Comparison of ENCODE assay signal across 8 mouse cellular contexts in the genomic region with DNA sequence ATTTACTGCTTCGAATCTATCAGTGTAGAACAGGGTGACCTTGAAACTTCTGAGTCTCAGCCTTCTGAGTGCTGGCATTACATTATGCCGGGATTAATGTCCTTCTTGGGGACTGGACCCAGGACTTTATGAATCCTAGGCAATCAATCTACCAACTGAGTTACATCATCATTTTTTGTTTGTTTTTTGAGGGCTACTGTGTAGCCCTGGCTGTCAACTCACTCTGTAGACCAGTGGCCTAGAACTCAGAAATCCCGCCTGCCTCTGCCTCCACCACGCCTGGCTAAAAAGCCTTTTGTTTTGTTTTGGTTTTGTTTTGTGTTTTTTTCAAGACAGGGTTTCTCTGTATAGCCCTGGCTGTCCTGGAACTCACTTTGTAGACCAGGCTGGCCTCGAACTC. TPM values are rescaled to one million over a fixed set of nuclear protein-coding genes. Genes with fewer than 3 reads are reported as not detected.
DNase-seq lines count a peak whose midpoint lies in the region; ATAC-seq and TF ChIP-seq lines count a peak whose summit lies in the region.

No protein-coding gene starts in this region.

- peak overlapping the region; percentile 56; the same call in 1 of the 2 replicates for H3K9ac ChIP-seq in heart, embryonic 11.5 days (ENCODE audit: low read depth, low read length)
- no peak overlapping the region for H3K9ac ChIP-seq in forebrain, postnatal 0 days

- H3K79me2 ChIP-seq in macrophage (ENCODE audit: inconsistent target): peaks cover 37% of the 10 kb centered on the region

- H3K4me2 ChIP-seq in heart, embryonic 11.5 days: peak overlapping the region; percentile 51
- peak overlapping the region; percentile 56 for H3K4me2 ChIP-seq in forebrain, postnatal 0 days (ENCODE audit: low read depth)

- peaks cover 6% of the 10 kb centered on the region for H3K4me1 ChIP-seq in heart, embryonic 11.5 days (ENCODE audit: control insufficient read depth, insufficient read depth, low read length)
- peaks cover 41% of the 10 kb centered on the region for H3K4me1 ChIP-seq in E14TG2a.4 (replicated peaks; ENCODE audit: low read depth, low read length)
- H3K4me1 ChIP-seq in forebrain, postnatal 0 days (ENCODE audit: insufficient read depth): no peaks in the 10 kb centered on the region

- H3K27me3 ChIP-seq in heart, embryonic 11.5 days (ENCODE audit: control insufficient read depth, insufficient read depth, low read length): no peaks in the 10 kb centered on the region
- H3K27me3 ChIP-seq in E14TG2a.4 (ENCODE audit: insufficient read depth, low read length): no peaks in the 10 kb centered on the region
- no peaks in the 10 kb centered on the region for H3K27me3 ChIP-seq in forebrain, postnatal 0 days (ENCODE audit: insufficient read depth, low read length)

- intact Hi-C loops in left cerebral cortex, postnatal 10 days (cut with DNase I): no loop called here

- ATAC-seq in heart, embryonic 11.5 days (replicated peaks; ENCODE audit: insufficient number of reproducible peaks, low FRiP score, low TSS enrichment): no peak
- no peak for ATAC-seq in forebrain, postnatal 0 days
- ATAC-seq in frontal cortex, adult (ENCODE audit: low TSS enrichment): no peak

- peak overlapping the region; percentile 83; the same call in 1 of the 2 replicates for H3K4me3 ChIP-seq in heart, embryonic 11.5 days (ENCODE audit: low read depth, low read length)
- H3K4me3 ChIP-seq in E14TG2a.4 (replicated peaks; ENCODE audit: low read length) (peak overlapping the region; percentile 96), macrophage (ENCODE audit: inconsistent target) (no peak overlapping the region)
- H3K4me3 ChIP-seq in forebrain, postnatal 0 days (ENCODE audit: low read depth, low read length): peak overlapping the region; percentile 96; the same call in 1 of the 2 replicates

- no peak for DNase-seq in heart, adult 8-10 months (ENCODE audit: low spot score)
- DNase-seq in forebrain, postnatal 0 days: no peak
- no peak for DNase-seq in frontal cortex, postnatal 14 days (ENCODE audit: low spot score in 2 of 2)
- no peak for DNase-seq in left cerebral cortex, postnatal 10 days (ENCODE audit: extremely low spot score in 1 of 2, low spot score in 2 of 2)

- no peak for TF ChIP-seq CTCF in E14TG2a.4 (conservative IDR thresholded peaks at IDR 0.05; ENCODE audit: low read length)
- TF ChIP-seq CTCF in forebrain, postnatal 0 days (IDR thresholded peaks at IDR 0.05; ENCODE audit: low read depth): no peak

- H3K27ac ChIP-seq in heart, embryonic 11.5 days (ENCODE audit: low read depth, low read length): peak overlapping the region; percentile 98
- H3K27ac ChIP-seq in forebrain, postnatal 0 days (ENCODE audit: low read depth, low read length): peak overlapping the region; percentile 99
- H3K27ac ChIP-seq in macrophage: peak overlapping the region; percentile 66

- H3K36me3 ChIP-seq in heart, embryonic 11.5 days (ENCODE audit: control insufficient read depth, insufficient read depth, low read length): peaks cover 6% of the 10 kb centered on the region
- peaks cover 20% of the 10 kb centered on the region for H3K36me3 ChIP-seq in E14TG2a.4 (ENCODE audit: insufficient read depth, low read length)
- no peaks in the 10 kb centered on the region for H3K36me3 ChIP-seq in forebrain, postnatal 0 days (ENCODE audit: insufficient read depth)
- no peaks in the 10 kb centered on the region for H3K36me3 ChIP-seq in macrophage (ENCODE audit: inconsistent target)

- H3K9me3 ChIP-seq in heart, embryonic 11.5 days (replicated peaks; ENCODE audit: control insufficient read depth, low read length): no peaks in the 10 kb centered on the region
- no peaks in the 10 kb centered on the region for H3K9me3 ChIP-seq in E14TG2a.4 (ENCODE audit: low read length)
- no peaks in the 10 kb centered on the region for H3K9me3 ChIP-seq in forebrain, postnatal 0 days (ENCODE audit: low read length)

- 78% methylated on average over 5 of the region's 5 CpGs for WGBS in heart, embryonic 11.5 days (ENCODE audit: insufficient replicate concordance)
- 89% methylated on average over 5 of the region's 5 CpGs for WGBS in forebrain, postnatal 0 days
- 95% methylated on average over 4 of the region's 5 CpGs for WGBS in macrophage (ENCODE audit: missing documents)

RNA-seq across cellular contexts. Expression of a gene that starts 0.7 kb away (rescaled TPM):
- polyA plus RNA-seq in heart, embryonic 11.5 days (2014; fragmentation: Nextera tagmentation; extraction: Ambion mirVana): 377 TPM in 2 replicates
- 100 to 1,000 TPM; 157 to 170 (median 164) TPM for total RNA-seq in heart, adult 8-10 months (2022)
- 124 and 139 TPM in 2 replicates for total RNA-seq in forebrain, postnatal 0 days (2014; rRNA removed)
- polyA plus RNA-seq in forebrain, postnatal 0 days (2015; fragmentation: Nextera tagmentation; extraction: Ambion mirVana): 331 and 335 TPM in 2 replicates
- total RNA-seq in macrophage (2018; cell fraction: chromatin; rRNA removed): 10 to 100 TPM; 14.0 to 44.0 (median 26.1) TPM
- total RNA-seq in macrophage (2018; cell fraction: cytosol; rRNA removed): 100 to 1,000 TPM; 265 to 558 (median 412) TPM
- 100 to 1,000 TPM in 17 of 26 experiments, 10 to 100 TPM in 9; 65.2 to 224 (median 107) TPM for total RNA-seq in macrophage (2018; cell fraction: nucleus; rRNA removed)
- polyA plus RNA-seq in macrophage (2018): 364 to 676 TPM (median 673 TPM) in 3 replicates
- 100 to 1,000 TPM; 197 to 199 TPM for total RNA-seq in left cerebral cortex, postnatal 10 days (2021)

RNA-seq across cellular contexts. Expression of a gene that starts 22.8 kb away (rescaled TPM):
- polyA plus RNA-seq in heart, embryonic 11.5 days (2014; fragmentation: Nextera tagmentation; extraction: Ambion mirVana): 13.4 and 14.2 TPM in 2 replicates
- total RNA-seq in heart, adult 8-10 months (2022): 10 to 100 TPM; 29.9 to 32.3 (median 31.6) TPM
- 6.8 and 9.7 TPM in 2 replicates for total RNA-seq in forebrain, postnatal 0 days (2014; rRNA removed)
- polyA plus RNA-seq in forebrain, postnatal 0 days (2015; fragmentation: Nextera tagmentation; extraction: Ambion mirVana): 5.5 and 6.9 TPM in 2 replicates
- total RNA-seq in macrophage (2018; cell fraction: chromatin; rRNA removed): 10 to 100 TPM in 21 of 26 experiments, 1 to 10 TPM in 5; 3.4 to 24.7 (median 17.7) TPM
- 10 to 100 TPM in 19 of 26 experiments, 1 to 10 TPM in 7; 5.6 to 11.7 (median 10.3) TPM for total RNA-seq in macrophage (2018; cell fraction: cytosol; rRNA removed)
- total RNA-seq in macrophage (2018; cell fraction: nucleus; rRNA removed): 10 to 100 TPM in 17 of 26 experiments, 1 to 10 TPM in 9; 3.2 to 16.8 (median 11.2) TPM
- 7.8 to 12.7 TPM (median 9.6 TPM) in 3 replicates for polyA plus RNA-seq in macrophage (2018)
- 10 to 100 TPM in 1 of 2 experiments, 1 to 10 TPM in 1; 9.3 to 10.5 TPM for total RNA-seq in left cerebral cortex, postnatal 10 days (2021)
